Mouse (Mus musculus) cerebellum, postnatal 25 days (tissue): ENCODE results near the gene Prr23a3.

ENCODE experiments used
- DNase-seq, 2 experiments: peaks; one replicate each; pipeline ENCODE4 v3.0.0; 2021; ENCODE audit warnings: mixed read lengths in 2 of 2

The Prr23a3 gene

GRCm38 (mm10) chr9:98864571-98864970, at the start of gene Prr23a3:
Gene Prr23a3, plus strand, starts transcription at chr9:98864767.
- no peak for DNase-seq

DNA sequence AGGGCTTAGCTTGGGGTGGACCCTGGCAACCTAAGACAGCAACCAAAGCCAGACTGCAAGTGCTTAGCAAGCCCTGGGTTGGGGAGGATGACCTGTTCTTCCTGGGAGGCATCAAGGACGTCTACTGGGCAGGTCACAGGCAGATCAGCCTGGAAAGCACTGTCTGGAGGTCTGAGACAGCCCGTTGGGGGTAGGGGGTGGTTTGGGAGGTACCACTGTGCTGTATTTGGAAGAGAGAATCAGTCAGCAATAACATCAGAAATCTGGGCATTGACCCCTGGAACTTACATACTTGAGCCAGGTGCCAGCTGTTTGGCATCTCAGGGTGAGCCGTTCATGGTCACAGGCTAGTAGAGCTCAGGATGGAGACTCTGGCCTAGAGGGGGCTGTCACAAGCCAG, 48.5 kb upstream of the Prr23a3 start:
- no peak for DNase-seq

GRCm38 (mm10) chr9:98817592-98817991, 47.0 kb upstream of the Prr23a3 start:
- no peak for DNase-seq

- DNase-seq, result no peak
Measured at GRCm38 (mm10) chr9:98818971-98819370, 45.6 kb upstream of the Prr23a3 start.

- no peak for DNase-seq
Measured at GRCm38 (mm10) chr9:98819481-98819880, 45.1 kb upstream of the Prr23a3 start.

DNA sequence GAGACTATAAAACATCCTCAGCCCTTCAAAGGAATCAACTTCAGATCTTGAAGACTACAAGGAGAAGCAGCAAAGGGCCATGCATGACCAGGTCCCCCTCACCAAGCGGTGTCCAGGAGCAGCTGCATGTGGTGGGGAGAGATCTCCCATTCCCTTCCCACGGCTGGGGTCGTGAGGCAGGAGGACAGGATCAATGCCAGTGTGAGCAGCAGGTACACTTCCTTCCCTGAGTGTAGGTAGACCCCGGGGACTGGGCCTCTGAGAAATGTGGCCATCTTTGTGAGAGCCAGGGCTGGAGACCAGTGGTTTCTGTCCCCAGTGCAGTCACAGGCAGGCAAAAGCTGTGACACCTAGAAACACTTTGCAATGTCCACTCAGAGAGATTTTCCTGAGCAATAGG, 44.1 kb upstream of the Prr23a3 start:
- DNase-seq, result no peak

GRCm38 (mm10) chr9:98821067-98821466, 43.5 kb upstream of the Prr23a3 start:
- DNase-seq, result no peak

- no peak for DNase-seq
Measured at GRCm38 (mm10) chr9:98823805-98824204, 40.8 kb upstream of the Prr23a3 start.

DNA sequence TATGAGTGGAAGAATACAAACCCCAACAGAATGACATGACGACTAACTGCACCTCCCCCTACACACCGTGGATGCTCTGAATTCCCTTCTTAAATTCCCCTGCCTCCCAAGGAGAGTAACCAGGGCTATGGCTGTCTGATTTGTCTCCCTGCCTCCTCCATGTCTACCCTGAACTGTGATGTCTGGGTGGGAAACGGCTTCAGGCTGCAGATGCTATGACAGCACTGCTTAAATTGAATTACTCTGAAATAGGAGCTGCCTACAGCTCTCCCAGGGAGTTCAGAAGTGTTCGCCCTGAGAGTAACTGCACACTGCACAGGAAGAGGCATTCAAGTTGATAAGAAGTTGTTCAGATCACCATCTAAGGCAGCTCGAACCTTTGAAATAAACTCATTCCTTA, 35.1 kb upstream of the Prr23a3 start:
- DNase-seq, result no peak

GRCm38 (mm10) chr9:98837537-98838074, 27.0 kb upstream of the Prr23a3 start:
- DNase-seq, result no peak

GRCm38 (mm10) chr9:98842117-98842516, 22.4 kb upstream of the Prr23a3 start, which contains the start of gene Prr23a1:
Gene Prr23a1, plus strand, starts transcription at chr9:98842503.
- no peak for DNase-seq

DNA sequence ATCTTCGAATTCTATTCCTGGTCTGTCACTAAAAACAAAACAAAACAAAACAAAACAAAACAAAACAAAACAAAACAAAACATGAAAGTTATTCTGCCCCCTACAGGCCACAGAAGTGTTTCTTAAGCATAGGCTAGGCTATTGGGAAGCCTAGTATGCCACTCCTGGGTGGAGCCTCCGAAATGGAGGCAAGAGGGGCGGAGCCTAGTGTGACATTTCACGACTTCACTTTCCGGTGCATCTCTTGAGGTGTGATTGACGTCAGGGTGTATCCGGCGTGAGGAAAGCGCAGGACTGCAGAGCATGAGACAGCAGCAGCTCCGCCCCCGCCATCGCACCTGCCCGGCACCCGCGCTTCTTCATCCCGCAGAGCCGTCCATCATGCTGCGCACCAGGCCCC, 8.4 kb upstream of the Prr23a3 start, which contains the start of gene Prr23a2:
TSS of gene Prr23a2 (plus strand) at position 285 of the 400 bp plus-strand sequence.
- no peak for DNase-seq

DNA sequence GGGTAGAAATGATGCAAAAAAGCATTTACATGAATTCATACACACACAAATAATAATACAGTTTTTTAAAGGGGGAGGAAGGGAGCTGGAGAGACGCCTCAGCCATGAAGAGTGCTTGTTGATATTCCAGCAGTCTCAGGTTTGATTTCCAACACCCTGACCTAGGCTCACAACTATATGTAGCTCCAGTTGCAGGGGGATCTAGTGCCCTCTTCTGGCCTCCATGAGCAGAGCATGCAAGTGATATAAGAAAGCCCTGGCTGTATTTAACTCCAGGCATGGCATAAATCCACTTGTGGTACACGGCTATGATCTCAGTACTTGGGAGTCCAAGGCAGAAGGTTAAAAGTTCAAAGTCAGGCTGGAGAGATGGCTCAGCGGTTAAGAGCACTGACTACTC, 1.1 kb upstream of the Prr23a3 start:
- peak in 1 of 2 experiments; percentile 7 for DNase-seq

DNA sequence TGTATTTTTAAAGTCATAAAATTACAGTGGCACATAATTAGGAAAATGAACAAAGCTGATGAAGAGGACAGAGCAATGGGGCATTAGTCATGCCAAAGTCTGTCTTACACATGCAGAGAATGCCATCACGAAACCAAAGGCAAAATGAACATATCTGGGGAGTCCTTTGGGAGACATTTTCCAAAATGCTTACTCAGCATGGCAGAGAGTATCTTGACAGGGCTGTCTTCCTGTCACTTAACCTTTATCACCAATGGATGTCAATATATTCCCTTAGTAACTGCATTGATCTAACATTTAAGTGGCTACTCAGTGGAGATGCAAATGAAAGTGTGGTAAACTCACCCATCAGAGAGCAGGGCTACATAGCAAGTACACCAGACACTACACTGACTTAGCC, 36.9 kb downstream of the Prr23a3 start:
- DNase-seq, result no peak

GRCm38 (mm10) chr9:98902819-98903218, 38.3 kb downstream of the Prr23a3 start, which contains the start of gene 7420426K07Rik:
Gene 7420426K07Rik, plus strand, starts transcription at chr9:98903119.
- no peak for DNase-seq
